Mouse (Mus musculus): ENCODE measurements around the gene Mrtfb. TPM values are rescaled to one million over a fixed set of nuclear protein-coding genes. Genes with fewer than 3 reads are reported as not detected.
A peak's percentile ranks its signal among the peaks of the same experiment; 100 is the strongest.

Gene Mrtfb
- polyA plus RNA-seq, 1 experiment from 2014 or later = 11.6 TPM

DNA sequence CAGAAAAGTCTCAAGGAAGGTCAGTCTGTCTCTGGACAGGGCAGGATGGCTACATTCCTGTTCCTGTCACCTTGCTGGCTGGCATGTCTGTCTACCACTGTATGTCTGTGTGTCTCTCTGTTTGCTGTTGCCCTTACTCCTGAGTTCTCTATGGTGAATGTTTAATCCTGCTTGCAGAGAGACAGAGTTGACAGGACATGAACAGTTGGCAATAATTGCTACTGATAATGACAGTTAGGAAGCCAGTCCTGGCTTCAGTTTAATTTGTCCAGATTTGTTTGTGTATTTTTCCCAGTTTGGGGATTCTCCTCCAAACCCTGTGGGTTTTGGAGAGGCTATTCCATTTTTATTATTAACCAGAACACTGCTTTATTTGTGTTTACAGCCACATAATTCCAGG is 102.5 kb downstream of the Mrtfb start:
- no peaks in the 10 kb centered on the region for H3K36me3 ChIP-seq (ENCODE audit: poor library complexity, severe bottlenecking)
- ATAC-seq = no peak
- H3K27ac ChIP-seq = peak overlapping the region; percentile 49; the same call in 1 of the 2 replicates
- no peaks in the 10 kb centered on the region for H3K27me3 ChIP-seq
- H3K9me3 ChIP-seq (replicated peaks) = no peaks in the 10 kb centered on the region
- H3K4me1 ChIP-seq = peaks cover 28% of the 10 kb centered on the region
- H3K9ac ChIP-seq = 0 out of 2 replicates have a peak overlapping the region, but pooled peaks have one; percentile 47
- peak overlapping the region; percentile 46; the same call in 1 of the 2 replicates for H3K4me2 ChIP-seq
- H3K4me3 ChIP-seq = no peak overlapping the region

DNA sequence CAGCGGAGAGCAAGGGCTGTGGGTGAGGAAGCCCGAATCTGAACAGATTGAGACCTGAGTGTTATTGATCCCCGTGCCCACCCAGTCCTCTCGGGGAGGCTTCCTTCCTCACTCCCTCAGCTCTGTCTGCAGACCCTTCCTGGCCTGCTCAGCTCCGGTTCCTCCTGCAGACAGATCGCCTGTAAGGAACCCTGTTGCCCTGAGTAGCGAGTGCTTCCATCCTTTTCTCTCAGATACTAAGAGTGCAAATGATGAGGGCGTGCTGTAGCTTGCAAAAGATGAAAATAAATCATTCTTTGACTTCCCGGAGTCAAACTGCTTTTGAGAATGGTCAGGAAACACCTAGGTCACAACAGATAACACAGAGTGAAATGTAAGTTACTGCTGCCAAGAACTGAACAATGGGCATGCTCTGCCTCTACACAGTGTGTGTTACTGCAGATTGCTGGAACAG is 103.2 kb downstream of the Mrtfb start:
- Histone ChIP-seq H3K9ac (no peak overlapping the region), H3K4me2 (no peak overlapping the region), H3K27me3 (no peaks in the 10 kb centered on the region), H3K4me1 (peaks cover 21% of the 10 kb centered on the region; the same call in 1 of the 2 replicates), H3K4me3 (no peak overlapping the region), H3K36me3 (ENCODE audit: poor library complexity, severe bottlenecking) (no peaks in the 10 kb centered on the region), H3K9me3 (replicated peaks) (no peaks in the 10 kb centered on the region), H3K27ac (no peak overlapping the region)
- WGBS = 69% methylated on average over 9 of the region's 9 CpGs
- ATAC-seq = no peak

DNA sequence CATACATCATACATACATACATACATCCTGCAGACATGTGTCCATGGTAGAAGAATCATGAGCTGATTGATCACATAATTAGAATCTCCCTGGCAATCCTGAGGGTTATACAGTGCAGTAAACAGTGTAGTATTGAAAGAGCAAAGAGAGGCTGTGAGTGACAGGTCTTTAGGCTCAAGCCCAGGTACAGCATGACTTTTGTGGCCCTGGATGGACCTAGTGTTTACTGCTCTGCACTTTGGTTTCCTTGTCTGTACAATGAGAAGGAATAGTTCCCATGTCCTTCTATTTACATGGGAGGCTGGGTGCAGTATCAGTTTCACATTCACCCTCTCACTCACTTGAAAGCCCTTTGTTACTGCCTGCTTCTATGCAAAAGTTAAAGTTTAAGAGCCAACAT is 103.9 kb downstream of the Mrtfb start:
- no peak for ATAC-seq
- Histone ChIP-seq H3K9ac (no peak overlapping the region), H3K4me2 (no peak overlapping the region), H3K27me3 (no peaks in the 10 kb centered on the region), H3K4me3 (no peak overlapping the region), H3K27ac (no peak overlapping the region), H3K9me3 (replicated peaks) (no peaks in the 10 kb centered on the region), H3K4me1 (peaks cover 19% of the 10 kb centered on the region; the same call in 1 of the 2 replicates), H3K36me3 (ENCODE audit: poor library complexity, severe bottlenecking) (no peaks in the 10 kb centered on the region)

DNA sequence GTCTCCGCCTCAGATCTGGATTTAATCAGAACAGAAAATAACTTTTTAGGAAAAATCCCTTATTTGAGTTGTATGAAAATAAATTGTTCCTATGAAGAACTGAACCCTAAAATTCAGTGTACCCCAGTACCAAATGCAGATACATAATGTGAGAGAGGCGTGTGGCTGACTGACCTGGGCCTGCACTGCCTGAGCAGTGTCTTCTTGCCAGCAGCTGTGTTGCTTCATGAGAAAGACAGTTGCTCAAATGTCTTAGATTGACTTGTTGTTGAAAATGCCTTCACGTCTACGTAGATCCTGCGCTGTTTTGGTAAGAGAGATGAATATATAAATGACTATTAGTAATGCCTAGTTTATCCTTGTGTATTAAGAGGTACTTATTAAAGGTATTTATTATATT is 104.6 kb downstream of the Mrtfb start:
- 87% methylated on average over 5 of the region's 5 CpGs for WGBS
- H3K9me3 ChIP-seq (replicated peaks) = no peaks in the 10 kb centered on the region
- H3K4me1 ChIP-seq = peaks cover 19% of the 10 kb centered on the region; the same call in 1 of the 2 replicates

DNA sequence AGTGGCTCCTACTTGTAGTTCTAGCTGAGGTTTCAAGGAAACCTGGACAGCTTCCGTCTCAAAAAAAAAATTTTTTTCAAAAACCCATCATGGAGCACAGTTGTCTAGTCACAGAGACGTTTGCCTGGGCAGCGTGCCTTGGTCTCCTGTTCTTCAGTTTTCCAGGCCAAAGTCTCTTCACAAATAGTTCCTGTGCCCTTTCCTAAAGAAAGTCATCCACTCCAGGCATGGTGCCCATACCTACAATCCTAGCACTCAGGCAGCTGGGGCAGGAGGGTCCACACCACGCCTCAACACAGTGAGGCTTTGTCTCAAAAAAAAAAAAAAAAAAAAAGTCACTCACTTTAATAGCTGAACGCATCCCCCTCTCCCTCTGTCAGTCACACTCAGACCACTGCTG is 106.9 kb downstream of the Mrtfb start:
- H3K9ac ChIP-seq = no peak overlapping the region
- H3K9me3 ChIP-seq (replicated peaks) = no peaks in the 10 kb centered on the region
- WGBS = 78% methylated on average over 5 of the region's 5 CpGs
- no peak overlapping the region for H3K4me2 ChIP-seq
- peaks cover 22% of the 10 kb centered on the region for H3K4me1 ChIP-seq
- no peak for ATAC-seq
- no peaks in the 10 kb centered on the region for H3K36me3 ChIP-seq (ENCODE audit: poor library complexity, severe bottlenecking)
- H3K4me3 ChIP-seq = no peak overlapping the region
- no peaks in the 10 kb centered on the region for H3K27me3 ChIP-seq
- no peak overlapping the region for H3K27ac ChIP-seq

More for the DNA sequence above, 104.6 kb downstream of the Mrtfb start:
- Histone ChIP-seq H3K4me3 (no peak overlapping the region), H3K9ac (no peak overlapping the region), H3K4me2 (no peak overlapping the region), H3K27me3 (no peaks in the 10 kb centered on the region), H3K36me3 (ENCODE audit: poor library complexity, severe bottlenecking) (no peaks in the 10 kb centered on the region), H3K27ac (no peak overlapping the region)
- ATAC-seq = no peak

DNA sequence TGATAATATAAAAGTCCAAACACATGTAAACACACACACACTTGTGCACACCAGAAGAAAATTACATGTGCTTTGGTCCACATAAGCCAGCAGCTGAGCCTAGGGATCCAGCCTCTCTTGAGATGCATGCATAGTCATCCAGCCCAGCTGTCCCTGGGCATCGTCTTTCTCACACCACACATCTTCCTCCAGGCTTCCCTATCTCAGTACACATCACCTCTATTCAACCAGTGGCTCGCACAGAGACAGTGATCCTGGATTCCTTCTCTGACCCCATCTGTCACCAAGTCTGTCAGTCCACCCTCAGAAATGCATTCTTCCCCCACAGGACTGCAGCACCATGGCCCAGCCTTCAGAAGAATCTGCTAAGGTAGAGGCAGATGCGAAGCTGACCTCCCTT is 107.9 kb downstream of the Mrtfb start:
- no peak for ATAC-seq
- 75% methylated on average over 3 of the region's 3 CpGs for WGBS
- H3K4me1 ChIP-seq = peaks cover 15% of the 10 kb centered on the region

DNA sequence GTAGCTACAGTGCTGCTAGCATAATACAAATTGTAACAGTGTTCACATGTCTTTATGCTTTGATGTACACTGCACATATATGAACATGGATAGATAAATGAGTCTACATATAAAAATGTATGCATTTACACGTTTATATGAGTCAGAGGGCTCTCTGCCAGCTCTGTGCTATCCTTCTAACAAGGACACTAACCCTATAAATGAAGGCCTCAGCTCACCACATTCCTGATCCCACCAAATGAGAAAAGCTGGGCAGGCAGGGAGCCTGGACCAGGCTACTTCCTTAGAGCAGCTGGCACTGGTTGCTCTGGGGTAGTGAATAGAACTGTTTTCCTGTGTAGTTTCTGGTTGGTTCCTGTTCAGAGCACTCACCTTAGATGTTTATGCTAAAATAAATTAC is 110.0 kb downstream of the Mrtfb start:
- Histone ChIP-seq H3K4me1 (peaks cover 12% of the 10 kb centered on the region), H3K4me2 (no peak overlapping the region), H3K27ac (no peak overlapping the region), H3K9me3 (replicated peaks) (no peaks in the 10 kb centered on the region), H3K9ac (no peak overlapping the region), H3K36me3 (ENCODE audit: poor library complexity, severe bottlenecking) (no peaks in the 10 kb centered on the region), H3K4me3 (no peak overlapping the region), H3K27me3 (no peaks in the 10 kb centered on the region)
- 63% methylated on average over 1 of the region's 1 CpGs for WGBS
- ATAC-seq = no peak

More for the DNA sequence above, 107.9 kb downstream of the Mrtfb start:
- H3K27me3 ChIP-seq = no peaks in the 10 kb centered on the region
- H3K36me3 ChIP-seq (ENCODE audit: poor library complexity, severe bottlenecking) = no peaks in the 10 kb centered on the region
- H3K9ac ChIP-seq = no peak overlapping the region
- H3K27ac ChIP-seq = no peak overlapping the region
- no peak overlapping the region for H3K4me3 ChIP-seq
- no peaks in the 10 kb centered on the region for H3K9me3 ChIP-seq (replicated peaks)
- no peak overlapping the region for H3K4me2 ChIP-seq

DNA sequence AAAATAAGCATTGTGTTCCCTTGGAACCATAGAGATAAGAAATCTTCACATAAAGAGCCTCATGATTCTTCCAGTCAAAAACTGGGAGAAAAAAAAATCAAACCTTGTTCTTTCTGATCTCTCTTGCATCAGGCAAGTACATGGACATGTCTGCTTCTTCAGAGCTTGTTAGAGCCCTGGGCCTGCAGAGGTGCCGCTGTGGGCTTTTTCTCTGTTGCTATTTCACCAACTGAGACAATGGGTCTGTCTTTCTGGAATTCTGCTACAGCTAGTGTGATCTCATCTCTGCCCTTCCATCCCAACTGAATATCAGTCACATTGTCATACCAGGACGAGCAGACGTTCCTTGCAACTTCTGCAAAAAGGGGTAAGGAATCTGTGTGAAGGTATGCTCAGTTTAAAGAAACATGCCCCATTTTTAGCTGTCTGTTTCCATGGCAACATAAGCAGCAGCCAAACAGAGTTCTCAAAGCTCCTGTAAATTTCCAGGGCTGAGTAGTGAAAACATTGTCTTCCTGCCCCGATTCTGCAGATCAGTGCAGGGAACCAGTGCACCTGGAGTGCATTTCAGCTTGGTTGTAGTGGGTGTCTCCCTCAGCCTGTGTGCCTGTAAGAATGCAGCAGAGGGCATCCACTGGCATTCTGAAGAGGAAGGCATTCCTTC is 110.7 kb downstream of the Mrtfb start:
- Histone ChIP-seq H3K9ac (0 out of 2 replicates have a peak overlapping the region, but pooled peaks have one; percentile 12), H3K27ac (no peak overlapping the region), H3K9me3 (replicated peaks) (no peaks in the 10 kb centered on the region), H3K27me3 (no peaks in the 10 kb centered on the region), H3K36me3 (ENCODE audit: poor library complexity, severe bottlenecking) (no peaks in the 10 kb centered on the region), H3K4me3 (no peak overlapping the region), H3K4me1 (peaks cover 17% of the 10 kb centered on the region), H3K4me2 (no peak overlapping the region)
- WGBS = 20% methylated on average over 4 of the region's 4 CpGs
- peak; percentile 55 for ATAC-seq

DNA sequence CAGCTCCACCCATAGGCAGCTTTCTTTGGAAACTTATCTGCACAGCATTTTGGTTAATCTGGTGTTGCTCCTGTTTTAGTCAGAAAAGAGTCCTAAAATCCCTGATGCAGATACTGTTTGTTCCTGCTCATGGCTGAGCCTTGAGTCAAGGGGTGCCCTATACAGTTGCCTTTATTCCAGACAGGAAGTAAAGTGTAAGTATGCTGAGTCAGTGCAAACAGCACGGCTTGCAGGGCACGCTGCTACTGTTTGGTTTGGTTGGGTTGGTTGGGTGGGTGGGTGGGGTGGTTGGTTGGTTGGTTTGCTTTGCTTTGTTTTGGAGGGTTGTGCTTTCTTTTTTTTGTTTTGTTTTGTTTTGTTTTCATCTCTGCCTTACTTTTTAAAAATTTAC is 111.2 kb downstream of the Mrtfb start:
- H3K9me3 ChIP-seq (replicated peaks) = no peaks in the 10 kb centered on the region

DNA sequence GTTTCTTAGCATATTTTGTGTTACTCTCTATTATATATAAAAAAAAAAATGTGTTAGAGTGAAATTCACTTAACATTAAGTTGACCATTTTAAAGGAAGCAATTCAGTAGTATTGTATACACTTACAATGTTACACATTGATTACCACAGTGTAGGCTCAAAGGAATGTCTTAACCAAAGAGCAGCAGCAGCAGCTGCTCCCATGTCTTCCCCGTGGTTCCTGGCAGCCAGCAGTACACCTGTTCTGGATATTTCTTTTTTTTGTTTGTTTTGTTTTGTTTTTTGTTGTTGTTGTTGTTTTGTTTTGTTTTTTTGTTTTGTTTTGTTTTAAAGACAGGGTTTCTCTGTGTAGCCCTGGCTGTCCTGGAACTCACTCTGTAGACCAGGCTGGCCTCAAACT is 112.4 kb downstream of the Mrtfb start:
- no peak overlapping the region for H3K4me2 ChIP-seq
- H3K27me3 ChIP-seq = no peaks in the 10 kb centered on the region
- H3K4me1 ChIP-seq = peaks cover 19% of the 10 kb centered on the region
- 88% methylated on average over 1 of the region's 1 CpGs for WGBS
- no peak overlapping the region for H3K4me3 ChIP-seq
- no peak overlapping the region for H3K27ac ChIP-seq
- no peak for ATAC-seq
- H3K9ac ChIP-seq = no peak overlapping the region
- H3K9me3 ChIP-seq (replicated peaks) = no peaks in the 10 kb centered on the region
- no peaks in the 10 kb centered on the region for H3K36me3 ChIP-seq (ENCODE audit: poor library complexity, severe bottlenecking)

More for the DNA sequence above, 111.2 kb downstream of the Mrtfb start:
- Histone ChIP-seq H3K36me3 (ENCODE audit: poor library complexity, severe bottlenecking) (no peaks in the 10 kb centered on the region), H3K9ac (no peak overlapping the region), H3K27ac (no peak overlapping the region), H3K4me1 (peaks cover 19% of the 10 kb centered on the region), H3K27me3 (no peaks in the 10 kb centered on the region), H3K4me3 (no peak overlapping the region), H3K4me2 (no peak overlapping the region)
- peak; percentile 28; the same call in 1 of the 2 replicates for ATAC-seq
- WGBS = 72% methylated on average over 2 of the region's 2 CpGs

DNA sequence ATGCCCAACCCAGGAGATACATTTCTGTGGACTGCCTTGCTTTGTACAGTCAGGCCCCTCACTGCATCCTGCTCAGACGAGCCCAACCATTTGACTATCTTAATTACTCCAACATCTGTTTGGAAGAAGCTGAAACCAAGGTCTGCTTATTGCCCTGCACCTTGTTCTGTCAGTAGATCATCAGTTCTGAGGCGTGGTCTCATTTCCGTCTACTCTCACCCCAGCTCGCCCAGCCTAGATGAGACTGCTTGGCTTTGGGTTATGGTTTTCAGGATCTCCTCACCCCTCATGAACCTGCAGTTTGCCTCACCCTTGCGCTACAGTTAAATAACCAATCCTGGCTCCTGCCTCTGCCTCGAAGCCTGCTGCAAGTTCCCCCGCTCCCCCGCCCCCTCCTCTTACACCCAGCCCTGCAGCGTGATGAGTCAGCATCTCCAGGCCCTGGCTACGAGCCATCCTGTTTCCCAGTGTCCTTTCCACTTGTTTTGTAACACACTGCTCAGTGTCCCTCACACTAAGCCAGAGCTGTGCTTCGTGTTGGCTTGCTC is 115.5 kb downstream of the Mrtfb start:
- Histone ChIP-seq H3K4me3 (no peak overlapping the region), H3K9ac (no peak overlapping the region), H3K27ac (no peak overlapping the region), H3K27me3 (no peaks in the 10 kb centered on the region), H3K4me2 (peak overlapping the region; percentile 14; the same call in 1 of the 2 replicates), H3K9me3 (replicated peaks) (no peaks in the 10 kb centered on the region), H3K36me3 (ENCODE audit: poor library complexity, severe bottlenecking) (no peaks in the 10 kb centered on the region), H3K4me1 (peaks cover 13% of the 10 kb centered on the region)
- peak; percentile 83 for ATAC-seq
- 28% methylated on average over 11 of the region's 11 CpGs for WGBS

DNA sequence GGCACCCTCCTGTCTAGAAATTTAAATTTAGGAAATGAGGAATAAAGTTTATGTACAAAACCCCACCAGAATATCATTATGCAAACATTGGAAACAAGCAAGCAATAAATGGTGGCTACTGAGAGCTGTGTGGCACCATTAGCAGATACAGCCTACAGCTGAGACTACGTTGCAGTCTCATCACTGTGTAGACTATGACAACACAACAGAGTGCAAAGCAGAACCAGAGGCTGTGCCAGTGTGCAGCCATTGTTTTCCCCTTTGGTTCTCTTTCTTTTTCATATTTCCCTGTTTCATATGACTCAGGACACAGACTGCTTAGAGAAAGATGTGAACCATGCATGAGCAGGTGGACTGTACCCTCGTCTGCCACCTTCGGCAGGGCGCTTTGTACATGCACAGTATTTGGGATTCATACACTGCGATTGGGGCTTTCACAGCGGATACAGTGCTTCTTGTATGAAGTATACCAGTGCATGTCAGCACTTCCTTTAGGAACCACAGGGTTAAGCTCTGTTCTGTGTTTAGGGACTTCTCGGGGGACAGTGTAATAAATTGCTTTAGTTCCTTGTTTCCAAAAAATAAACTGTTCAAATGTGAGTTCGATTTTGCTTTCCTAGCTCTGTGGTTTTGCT is 116.7 kb downstream of the Mrtfb start:
- H3K36me3 ChIP-seq (ENCODE audit: poor library complexity, severe bottlenecking) = no peaks in the 10 kb centered on the region
- no peak overlapping the region for H3K4me3 ChIP-seq
- no peak overlapping the region for H3K27ac ChIP-seq
- H3K9me3 ChIP-seq (replicated peaks) = no peaks in the 10 kb centered on the region
- no peak overlapping the region for H3K4me2 ChIP-seq
- no peak overlapping the region for H3K9ac ChIP-seq
- ATAC-seq = no peak
- 95% methylated on average over 8 of the region's 8 CpGs for WGBS
- no peaks in the 10 kb centered on the region for H3K27me3 ChIP-seq
- peaks cover 7% of the 10 kb centered on the region for H3K4me1 ChIP-seq

Data from forebrain, embryonic 13.5 days (tissue).